Mouse (Mus musculus) skeletal muscle tissue, adult 2 months (tissue): ENCODE measurements around the gene Frmd6.

Experiments used
- DNase-seq: peaks from one replicate; pipeline ENCODE4 v3.0.0-alpha.2; 2012; ENCODE audit warnings: low read depth, low spot score

Frmd6 gene

GRCm38 (mm10) chr12:70896068-70896467 is 70.8 kb downstream of the Frmd6 start:
- DNase-seq = no peak

- DNase-seq = no peak
Observed at GRCm38 (mm10) chr12:70897434-70897833, 72.1 kb downstream of the Frmd6 start.

GRCm38 (mm10) chr12:70898450-70898849 is 73.1 kb downstream of the Frmd6 start:
- DNase-seq = no peak

- DNase-seq = no peak
Observed at GRCm38 (mm10) chr12:70904471-70904870, 79.2 kb downstream of the Frmd6 start.

GRCm38 (mm10) chr12:70906867-70907266 is 81.6 kb downstream of the Frmd6 start:
- peak; percentile 68 for DNase-seq

- DNase-seq = no peak
Observed at GRCm38 (mm10) chr12:70907651-70908050, 82.3 kb downstream of the Frmd6 start.

GRCm38 (mm10) chr12:70908076-70908475 is 82.8 kb downstream of the Frmd6 start:
- no peak for DNase-seq

- DNase-seq = peak; percentile 81
Observed at GRCm38 (mm10) chr12:70910241-70910720, 85.0 kb downstream of the Frmd6 start.

- peak; percentile 80 for DNase-seq
Observed at GRCm38 (mm10) chr12:70911029-70911428, 85.7 kb downstream of the Frmd6 start.

GRCm38 (mm10) chr12:70911676-70912379 is 86.5 kb downstream of the Frmd6 start:
- DNase-seq = no peak

- DNase-seq = peak; percentile 77
Observed at GRCm38 (mm10) chr12:70913429-70913828, 88.1 kb downstream of the Frmd6 start.

GRCm38 (mm10) chr12:70914387-70914786 is 89.1 kb downstream of the Frmd6 start:
- DNase-seq = no peak

GRCm38 (mm10) chr12:70929781-70930180 is 104.5 kb downstream of the Frmd6 start:
- DNase-seq = no peak

GRCm38 (mm10) chr12:70937150-70937549 is 111.8 kb downstream of the Frmd6 start:
- no peak for DNase-seq

- DNase-seq = peak; percentile 89
Observed at GRCm38 (mm10) chr12:70937571-70938384, 112.5 kb downstream of the Frmd6 start, which contains the start of gene Actr10. Actr10 (plus strand) TSS chr12:70937857.

GRCm38 (mm10) chr12:70940806-70941205 is 115.5 kb downstream of the Frmd6 start:
- DNase-seq = no peak

GRCm38 (mm10) chr12:70944181-70944580 is 118.9 kb downstream of the Frmd6 start:
- no peak for DNase-seq

GRCm38 (mm10) chr12:70946585-70947256 is 121.4 kb downstream of the Frmd6 start:
- no peak for DNase-seq
